Mouse (Mus musculus) forebrain, embryonic 16.5 days (tissue): ENCODE measurements around the gene Mst1r. TPM values are rescaled to one million over a fixed set of nuclear protein-coding genes. Genes with fewer than 3 reads are reported as not detected.
A peak's percentile ranks its signal among the peaks of the same experiment; 100 is the strongest.

Source experiments
- ATAC-seq: fragments of 200-750 bp; cut with Nextera tagmentation; 2 replicates; pipeline ENCODE4 v1.8.0; 2017; ENCODE audit warnings: mild to moderate bottlenecking, moderate library complexity
- H3K27ac ChIP-seq: fragments of 300-500 bp; sonication (generic); 2 replicates; pipeline ENCODE4 v1.5.1; 2014; ENCODE audit warnings: low read length, control low read depth
- H3K27me3 ChIP-seq: fragments of 300-500 bp; sonication (generic); replicated peaks from 2 replicates; pipeline ENCODE4 v1.6.1; 2014; ENCODE audit warnings: low read length; ENCODE audit not compliant: control insufficient read depth, insufficient read depth
- H3K36me3 ChIP-seq: fragments of 300-500 bp; sonication (generic); 2 replicates; pipeline ENCODE4 v1.6.1; 2014; ENCODE audit not compliant: control insufficient read depth, insufficient read depth
- H3K4me1 ChIP-seq: fragments of 300-500 bp; sonication (generic); replicated peaks from 2 replicates; pipeline ENCODE4 v1.6.1; 2014; ENCODE audit warnings: low read length; ENCODE audit not compliant: control insufficient read depth, insufficient read depth
- H3K4me2 ChIP-seq: fragments of 300-500 bp; sonication (generic); 2 replicates; pipeline ENCODE4 v1.6.1; 2014; ENCODE audit warnings: mild to moderate bottlenecking, low read length, control low read depth
- H3K4me3 ChIP-seq: fragments of 300-500 bp; sonication (generic); replicated peaks from 2 replicates; pipeline ENCODE4 v1.5.1; 2014; ENCODE audit warnings: mild to moderate bottlenecking, low read length, control low read depth
- H3K9ac ChIP-seq: fragments of 300-500 bp; sonication (generic); replicated peaks from 2 replicates; pipeline ENCODE4 v1.6.1; 2014; ENCODE audit warnings: low read depth, low read length, control low read depth
- H3K9me3 ChIP-seq: fragments of 300-500 bp; sonication (generic); 2 replicates; pipeline ENCODE4 v1.6.1; 2016; ENCODE audit warnings: low read length; ENCODE audit not compliant: control insufficient read depth
- WGBS: fragments of 180-500 bp; shearing (Covaris S2); extraction: QIAGEN DNeasy Blood & Tissue Kit; methylation state at CpG from one replicate; pipeline ENCODE4 v1.1.7; 2014; 5-methylcytosine and 5-hydroxymethylcytosine counted together
- polyA plus RNA-seq: library from polyadenylated mRNA; unstranded; fragments of >200 nt; fragmentation: Nextera tagmentation; extraction: Ambion mirVana; gene quantifications from 2 replicates; pipeline ENCODE4 v1.2.1, GENCODE M21; 2015

Gene Mst1r
- polyA plus RNA-seq, 1 experiment from 2014 or later = 1.3 TPM

- Histone ChIP-seq H3K4me3 (no peak overlapping the region), H3K4me2 (peak overlapping the region; percentile 25; the same call in 1 of the 2 replicates)
- WGBS = 60% methylated on average over 10 of the region's 10 CpGs
Observed at GRCm38 (mm10) chr9:107961351-107961762, 54.7 kb downstream of the Mst1r start.

GRCm38 (mm10) chr9:107961881-107962280 lies 55.2 kb downstream of the Mst1r start:
- ATAC-seq = peak; percentile 61
- H3K4me1 ChIP-seq = peaks cover 13% of the 10 kb centered on the region
- H3K9me3 ChIP-seq = no peaks in the 10 kb centered on the region
- 30% methylated on average over 5 of the region's 5 CpGs for WGBS
- peak overlapping the region; percentile 25; the same call in 1 of the 2 replicates for H3K4me2 ChIP-seq
- H3K27ac ChIP-seq = peak overlapping the region; percentile 83
- no peak overlapping the region for H3K9ac ChIP-seq
- no peaks in the 10 kb centered on the region for H3K36me3 ChIP-seq
- no peaks in the 10 kb centered on the region for H3K27me3 ChIP-seq
- no peak overlapping the region for H3K4me3 ChIP-seq

More at GRCm38 (mm10) chr9:107961351-107961762, 54.7 kb downstream of the Mst1r start:
- Histone ChIP-seq H3K4me1 (peaks cover 13% of the 10 kb centered on the region), H3K9ac (0 out of 2 replicates have a peak overlapping the region, but pooled peaks have one; percentile 33), H3K36me3 (no peaks in the 10 kb centered on the region), H3K27ac (peak overlapping the region; percentile 83), H3K9me3 (no peaks in the 10 kb centered on the region), H3K27me3 (no peaks in the 10 kb centered on the region)
- ATAC-seq = peak; percentile 78

GRCm38 (mm10) chr9:107962916-107963315 lies 56.2 kb downstream of the Mst1r start:
- H3K27me3 ChIP-seq = no peaks in the 10 kb centered on the region
- peaks cover 13% of the 10 kb centered on the region for H3K4me1 ChIP-seq
- no peak overlapping the region for H3K4me3 ChIP-seq
- no peak overlapping the region for H3K4me2 ChIP-seq
- no peak overlapping the region for H3K27ac ChIP-seq
- 93% methylated on average over 9 of the region's 9 CpGs for WGBS
- no peaks in the 10 kb centered on the region for H3K36me3 ChIP-seq
- ATAC-seq = no peak
- no peak overlapping the region for H3K9ac ChIP-seq
- no peaks in the 10 kb centered on the region for H3K9me3 ChIP-seq

- 27% methylated on average over 5 of the region's 5 CpGs for WGBS
Observed at GRCm38 (mm10) chr9:107963700-107964099, 57.0 kb downstream of the Mst1r start.

GRCm38 (mm10) chr9:107964681-107965080 lies 58.0 kb downstream of the Mst1r start:
- Histone ChIP-seq H3K4me1 (peaks cover 13% of the 10 kb centered on the region), H3K36me3 (no peaks in the 10 kb centered on the region), H3K9me3 (no peaks in the 10 kb centered on the region), H3K27me3 (no peaks in the 10 kb centered on the region), H3K27ac (no peak overlapping the region), H3K9ac (no peak overlapping the region), H3K4me3 (no peak overlapping the region), H3K4me2 (no peak overlapping the region)
- 95% methylated on average over 9 of the region's 9 CpGs for WGBS
- no peak for ATAC-seq

More at GRCm38 (mm10) chr9:107963700-107964099, 57.0 kb downstream of the Mst1r start:
- peaks cover 13% of the 10 kb centered on the region for H3K4me1 ChIP-seq
- no peaks in the 10 kb centered on the region for H3K9me3 ChIP-seq
- no peak overlapping the region for H3K4me2 ChIP-seq
- H3K36me3 ChIP-seq = no peaks in the 10 kb centered on the region
- H3K9ac ChIP-seq = no peak overlapping the region
- H3K27me3 ChIP-seq = no peaks in the 10 kb centered on the region
- H3K27ac ChIP-seq = no peak overlapping the region
- H3K4me3 ChIP-seq = no peak overlapping the region
- ATAC-seq = peak; percentile 60; the same call in 1 of the 2 replicates

GRCm38 (mm10) chr9:107966676-107967075 lies 60.0 kb downstream of the Mst1r start:
- no peak overlapping the region for H3K9ac ChIP-seq
- no peak for ATAC-seq
- no peak overlapping the region for H3K4me2 ChIP-seq
- no peaks in the 10 kb centered on the region; the same call in 1 of the 2 replicates for H3K36me3 ChIP-seq
- H3K27me3 ChIP-seq = no peaks in the 10 kb centered on the region
- no peak overlapping the region for H3K27ac ChIP-seq
- peaks cover 4% of the 10 kb centered on the region for H3K4me1 ChIP-seq
- 92% methylated on average over 10 of the region's 10 CpGs for WGBS
- H3K9me3 ChIP-seq = no peaks in the 10 kb centered on the region
- H3K4me3 ChIP-seq = no peak overlapping the region

GRCm38 (mm10) chr9:107967437-107967836 lies 60.8 kb downstream of the Mst1r start:
- H3K27ac ChIP-seq = no peak overlapping the region
- no peaks in the 10 kb centered on the region for H3K9me3 ChIP-seq
- no peak overlapping the region for H3K4me3 ChIP-seq
- H3K9ac ChIP-seq = no peak overlapping the region
- 89% methylated on average over 6 of the region's 6 CpGs for WGBS
- H3K4me1 ChIP-seq = no peaks in the 10 kb centered on the region
- no peak for ATAC-seq
- no peaks in the 10 kb centered on the region for H3K27me3 ChIP-seq
- H3K4me2 ChIP-seq = no peak overlapping the region
- no peaks in the 10 kb centered on the region; the same call in 1 of the 2 replicates for H3K36me3 ChIP-seq

GRCm38 (mm10) chr9:107968531-107968930 lies 61.9 kb downstream of the Mst1r start:
- no peak overlapping the region for H3K4me3 ChIP-seq
- no peak for ATAC-seq
- H3K4me1 ChIP-seq = no peaks in the 10 kb centered on the region
- no peak overlapping the region for H3K4me2 ChIP-seq
- H3K9me3 ChIP-seq = no peaks in the 10 kb centered on the region
- 91% methylated on average over 7 of the region's 7 CpGs for WGBS
- H3K9ac ChIP-seq = no peak overlapping the region
- H3K27ac ChIP-seq = no peak overlapping the region
- no peaks in the 10 kb centered on the region; the same call in 1 of the 2 replicates for H3K36me3 ChIP-seq
- H3K27me3 ChIP-seq = no peaks in the 10 kb centered on the region
